Mouse (Mus musculus) ovary, postnatal 14 days (tissue): ENCODE measurements at regions not wholly inside any gene's neighbourhood (a gene's known extent, or its start where the extent isn't known, plus 50 kb on each side); places are given as distances from the start of the nearest gene placed in this dataset.
"Not testable (repeated sequence)": the region's sequence is repeated elsewhere in the genome, so short reads cannot be mapped to it uniquely, and the experiment has no call there.

Source experiments
- DNase-seq: peaks from one replicate; pipeline ENCODE4 v3.0.0; 2022; ENCODE audit warnings: low spot score

DNA sequence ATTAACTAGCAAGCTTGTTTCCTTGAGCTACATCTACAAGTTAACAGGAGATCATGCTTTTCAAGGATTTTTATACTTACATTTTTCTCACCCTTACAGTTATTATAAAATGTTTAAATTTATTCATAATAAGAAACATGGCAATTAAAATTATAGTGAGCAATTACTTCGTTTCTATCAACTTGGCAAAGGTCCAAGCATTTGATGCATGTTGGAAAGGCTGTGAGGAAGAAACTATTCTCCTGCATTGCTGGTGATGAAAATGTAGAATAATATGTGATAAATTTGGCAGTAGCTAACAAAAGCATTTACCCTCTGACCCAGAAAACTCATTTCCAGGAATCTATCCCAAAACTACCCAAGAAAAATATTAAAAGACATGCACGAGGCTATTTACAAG is 114.8 kb upstream of the Vrk2 start:
- DNase-seq = no peak

DNA sequence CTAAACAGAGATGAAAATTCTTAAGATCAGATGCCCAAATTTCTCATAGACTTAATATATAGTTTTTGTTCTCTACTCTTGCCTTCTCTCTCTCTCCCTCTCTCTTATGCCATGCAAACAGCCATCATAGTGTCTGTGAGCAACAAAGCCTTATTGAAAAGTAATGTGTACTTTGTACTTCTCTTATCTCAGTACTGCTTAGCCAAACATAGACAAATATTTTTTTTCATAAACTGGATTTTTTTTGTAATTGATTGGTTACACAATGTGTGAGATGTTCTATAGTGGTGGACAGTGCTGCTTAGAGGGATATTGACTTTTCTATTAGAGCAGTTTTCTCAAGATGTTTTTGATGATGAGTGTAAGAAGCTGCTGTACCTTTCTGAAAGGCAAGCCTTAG is 90.1 kb upstream of the Vrk2 start:
- DNase-seq = no peak

DNA sequence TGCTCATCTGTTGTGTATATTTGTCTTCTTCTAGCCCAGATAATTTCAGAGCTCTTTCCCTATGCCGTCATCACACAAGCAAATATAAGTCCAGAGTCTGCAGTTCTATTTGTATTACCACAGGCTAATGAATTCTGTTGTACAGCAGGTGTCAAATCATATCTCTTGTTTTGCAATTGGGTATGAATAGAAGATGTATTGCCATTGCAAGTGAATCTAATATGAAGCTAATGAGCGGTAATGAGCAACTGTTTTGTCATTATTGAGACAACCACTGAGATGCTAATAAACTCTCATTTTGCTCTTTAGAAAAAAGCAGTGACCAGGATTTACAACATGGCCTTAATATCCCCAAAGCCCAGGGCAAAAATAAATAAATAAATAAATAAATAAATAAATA is 73.5 kb upstream of the Vrk2 start:
- DNase-seq = no peak

DNA sequence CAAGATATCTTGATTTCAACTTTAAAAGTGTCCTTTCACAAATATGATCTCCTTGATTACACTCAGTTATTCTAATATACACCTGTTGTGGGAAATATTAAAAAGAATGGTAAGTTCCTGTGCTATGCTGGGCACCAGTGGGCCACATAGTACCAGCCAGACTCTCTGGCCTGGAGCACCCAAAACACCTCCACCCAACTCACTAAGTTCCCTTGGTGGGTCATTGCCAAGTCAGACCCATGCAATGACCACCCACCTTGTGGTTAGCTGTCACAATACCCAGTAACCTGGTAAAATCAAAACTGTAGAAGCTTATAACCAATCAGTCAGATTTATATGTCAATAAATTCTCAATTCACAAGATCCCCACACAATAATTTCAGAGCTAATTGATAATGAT is 67.1 kb upstream of the Vrk2 start:
- DNase-seq = no peak

DNA sequence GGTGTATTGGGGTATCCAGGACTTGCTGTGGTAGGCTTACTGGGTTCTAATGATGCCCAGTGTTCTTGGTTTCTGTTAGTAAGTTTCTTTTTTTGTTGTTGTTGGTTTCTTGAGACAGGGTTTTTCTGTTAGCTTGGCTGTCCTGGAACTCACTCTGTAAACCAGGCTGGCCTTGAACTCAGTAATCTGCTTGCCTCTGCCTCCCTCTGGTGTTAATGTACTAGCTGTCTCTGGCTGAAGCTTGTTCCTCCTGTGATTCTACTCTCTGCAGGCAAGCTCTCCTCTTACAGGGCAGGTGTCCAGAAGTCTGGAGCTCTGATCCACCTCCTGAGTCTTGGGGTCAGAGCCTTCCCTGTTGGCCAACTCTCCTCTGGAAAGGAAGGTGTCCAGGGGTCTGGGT is 55.4 kb upstream of the Vrk2 start:
- not testable (repeated sequence) for DNase-seq
